Mouse (Mus musculus): ENCODE results near the gene Mtmr11.

- TF ChIP-seq CTCF (IDR thresholded peaks at IDR 0.05; ENCODE audit: insufficient read depth, low read length) (no peak), POLR2A (IDR thresholded peaks at IDR 0.05; ENCODE audit: borderline replicate concordance, extremely low read depth, low read depth, low read length) (no peak)
These were observed 17.1 kb downstream of the Mtmr11 start for GRCm38 (mm10) chr3:96178902-96179301.

Data from lung, adult 2 months (tissue).